Mouse (Mus musculus) brain, embryonic 14.5 days (tissue): ENCODE measurements at regions not wholly inside any gene's neighbourhood (a gene's known extent, or its start where the extent isn't known, plus 50 kb on each side); places are given as distances from the start of the nearest gene placed in this dataset.

Experiments
- CTCF ChIP-seq: fragments of 200-500 bp; IDR thresholded peaks from 2 replicates; pipeline ENCODE4 v1.5.1; 2012; ENCODE audit warnings: inconsistent platforms, mild to moderate bottlenecking, moderate library complexity, borderline replicate concordance; ENCODE audit not compliant: insufficient read depth, insufficient read length; ENCODE audit errors: extremely low read depth
- POLR2A ChIP-seq: fragments of 200-500 bp; IDR thresholded peaks from 2 replicates; pipeline ENCODE4 v1.6.1; 2012; ENCODE audit warnings: mild to moderate bottlenecking, inconsistent platforms, borderline replicate concordance; ENCODE audit not compliant: poor library complexity, insufficient read depth, insufficient read length, severe bottlenecking; ENCODE audit errors: extremely low read depth

DNA sequence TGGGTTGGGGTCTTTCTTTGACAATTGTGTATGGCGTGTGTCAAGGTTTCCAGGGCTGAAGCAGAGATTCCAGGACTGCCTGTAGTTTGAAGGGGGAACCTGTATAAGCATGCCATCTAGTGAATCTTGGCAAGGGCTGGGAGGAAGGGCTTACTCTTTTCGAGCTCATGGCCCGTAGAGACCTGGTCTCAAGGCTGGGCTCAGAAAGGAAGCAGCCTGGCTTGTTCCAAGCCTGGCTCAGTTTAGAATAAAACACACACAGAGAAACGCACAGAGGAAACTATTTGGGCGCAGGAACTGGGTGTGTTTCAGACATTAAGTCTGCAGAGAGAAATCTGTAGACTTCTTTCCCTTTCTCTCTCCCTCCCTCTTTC lies 192.8 kb downstream of the Fndc1 start:
- TF ChIP-seq CTCF (no peak), POLR2A (no peak)
